Mouse (Mus musculus) olfactory bulb, adult 2 months (tissue): ENCODE data around the gene Adam19.

ENCODE experiments used
- CTCF ChIP-seq: fragments of 200-500 bp; IDR thresholded peaks from 2 replicates; pipeline ENCODE4 v1.5.1; 2012; ENCODE audit warnings: low read depth, mild to moderate bottlenecking, low read length, moderate library complexity; ENCODE audit not compliant: insufficient read depth
- POLR2A ChIP-seq: fragments of 200-500 bp; IDR thresholded peaks from 2 replicates; pipeline ENCODE4 v1.6.1; 2012; ENCODE audit warnings: mild to moderate bottlenecking, low read depth, low read length, moderate library complexity; ENCODE audit not compliant: insufficient read depth

- TF ChIP-seq CTCF (no peak), POLR2A (no peak)
Measured at GRCm38 (mm10) chr11:46022983-46023382, 32.8 kb upstream of the Adam19 start.
